Mouse (Mus musculus) testis, postnatal 10 days (tissue): ENCODE data around the gene Prpf40b.

Experiments used
- DNase-seq: peaks from one replicate; pipeline ENCODE4 v3.0.0; 2021; ENCODE audit warnings: low spot score

Gene Prpf40b

DNA sequence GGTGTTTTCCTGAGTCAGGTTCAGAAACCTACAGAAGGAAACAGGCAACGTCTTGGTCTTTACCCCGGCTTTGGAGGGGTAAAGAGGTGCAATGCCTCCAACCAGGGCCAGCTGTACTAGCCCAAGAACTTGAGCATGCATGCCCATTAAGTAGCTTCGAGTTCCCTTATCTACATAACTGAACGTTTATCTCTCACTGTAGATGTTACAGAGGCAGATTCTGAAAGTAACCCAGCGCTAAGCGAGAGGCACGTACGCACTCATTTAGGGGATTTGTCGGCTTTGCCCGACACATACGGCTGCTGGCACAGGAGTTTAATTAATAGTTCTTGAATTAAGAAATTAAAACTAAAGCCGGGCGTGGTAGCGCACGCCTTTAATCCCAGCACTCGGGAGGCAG lies 600 bp upstream of the Prpf40b start:
- no peak for DNase-seq

DNA sequence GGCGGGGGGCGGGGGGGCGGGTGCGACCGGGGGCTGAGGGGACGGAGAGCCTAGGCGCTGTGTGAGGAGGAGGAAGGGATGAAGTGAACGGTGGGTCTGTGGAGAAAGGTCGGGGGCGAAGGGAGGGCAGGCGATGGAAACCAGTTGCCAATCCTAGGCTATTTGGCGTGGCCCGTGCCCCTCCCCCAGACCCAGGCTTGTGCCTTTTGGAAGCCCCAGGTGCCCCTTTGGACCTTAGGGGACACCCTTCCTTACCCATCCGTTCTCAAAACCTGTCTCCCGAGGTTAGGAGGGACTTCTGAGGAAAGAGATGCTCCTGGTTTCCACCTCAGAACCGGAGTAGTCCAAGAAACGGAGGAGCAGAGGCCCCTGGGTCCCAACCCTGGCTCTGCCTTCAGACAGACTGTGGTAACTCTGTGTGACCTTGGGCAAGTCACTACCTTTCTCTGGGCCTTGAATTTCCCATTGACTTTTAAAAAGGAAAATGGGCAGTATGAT lies 646 bp downstream of the Prpf40b start, which contains the start of gene Fam186b:
Fam186b (minus strand) TSS at position 405 of the 498 bp plus-strand sequence.
- DNase-seq, result peak; percentile 78

DNA sequence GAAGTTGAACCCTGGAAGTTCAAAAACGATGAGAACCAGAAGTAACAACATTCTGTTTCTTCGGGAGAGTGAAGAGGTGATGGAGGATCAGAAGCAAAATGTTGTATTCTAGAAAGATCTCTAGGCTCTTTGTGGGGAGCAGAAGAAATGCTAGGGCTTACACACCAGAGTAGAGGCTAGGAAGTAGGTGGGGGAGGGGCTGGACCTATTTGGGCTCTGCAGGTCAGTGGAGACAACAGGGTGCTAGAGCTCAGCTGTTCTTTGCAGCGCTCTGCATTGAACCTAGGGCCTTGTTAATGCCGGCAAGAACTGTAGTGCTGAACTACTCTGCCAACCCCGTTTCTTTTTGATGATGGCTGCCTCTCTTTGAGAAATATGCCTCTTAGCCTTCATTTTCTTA lies 1.3 kb downstream of the Prpf40b start:
- no peak for DNase-seq

DNA sequence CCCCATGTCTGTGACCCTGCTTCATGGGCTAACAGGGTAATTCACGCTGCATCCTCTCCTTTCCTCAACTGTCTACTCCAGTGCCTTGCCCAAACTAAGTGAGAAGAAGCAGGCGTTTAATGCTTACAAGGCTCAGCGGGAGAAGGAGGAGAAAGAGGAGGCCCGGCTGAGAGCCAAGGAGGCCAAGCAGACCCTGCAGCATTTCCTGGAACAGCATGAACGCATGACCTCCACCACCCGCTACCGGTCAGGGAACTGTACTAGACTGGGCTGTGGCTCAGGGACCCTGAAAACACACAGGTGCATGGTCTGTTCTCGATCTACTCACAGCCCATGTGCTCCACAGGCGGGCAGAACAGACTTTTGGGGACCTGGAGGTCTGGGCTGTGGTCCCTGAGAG lies 12.6 kb downstream of the Prpf40b start:
- DNase-seq, result no peak

DNA sequence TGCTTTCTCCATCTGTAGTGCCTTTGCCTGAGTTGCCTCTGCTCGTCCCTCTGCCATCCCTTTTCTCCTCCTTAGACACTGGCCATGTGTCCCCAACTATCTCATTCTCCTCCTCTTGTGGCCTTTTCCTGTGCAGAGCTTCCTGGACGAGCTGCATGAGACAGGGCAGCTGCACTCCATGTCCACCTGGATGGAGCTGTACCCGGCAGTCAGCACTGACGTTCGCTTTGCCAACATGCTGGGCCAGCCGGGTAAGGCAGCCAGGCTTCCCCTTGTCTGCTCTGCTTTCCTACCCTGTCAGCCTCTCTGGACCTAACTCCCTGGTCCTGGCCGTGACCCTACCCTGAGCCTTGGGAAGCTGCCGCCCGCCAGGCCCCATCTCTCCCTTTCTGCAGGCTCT lies 14.7 kb downstream of the Prpf40b start:
- no peak for DNase-seq

DNA sequence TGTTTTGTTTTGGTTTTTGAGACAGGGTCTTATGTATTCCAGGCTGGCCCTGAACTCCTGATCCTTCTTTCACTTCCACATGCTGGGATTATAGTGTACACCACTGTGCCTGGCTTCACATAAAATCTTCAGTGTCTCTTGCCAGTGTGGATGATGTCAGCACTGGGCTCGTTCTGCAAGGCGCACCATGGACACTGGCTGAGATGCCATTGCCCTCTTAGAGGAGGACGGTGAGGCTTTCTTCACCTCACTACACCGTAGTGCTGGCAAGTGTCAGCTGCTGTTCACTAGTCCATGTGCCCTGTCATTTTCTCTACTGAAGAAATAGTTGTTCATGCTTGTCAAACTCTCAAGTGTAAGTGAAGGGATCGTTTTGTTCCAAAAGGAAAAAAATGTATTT lies 15.7 kb downstream of the Prpf40b start:
- DNase-seq, result no peak

DNA sequence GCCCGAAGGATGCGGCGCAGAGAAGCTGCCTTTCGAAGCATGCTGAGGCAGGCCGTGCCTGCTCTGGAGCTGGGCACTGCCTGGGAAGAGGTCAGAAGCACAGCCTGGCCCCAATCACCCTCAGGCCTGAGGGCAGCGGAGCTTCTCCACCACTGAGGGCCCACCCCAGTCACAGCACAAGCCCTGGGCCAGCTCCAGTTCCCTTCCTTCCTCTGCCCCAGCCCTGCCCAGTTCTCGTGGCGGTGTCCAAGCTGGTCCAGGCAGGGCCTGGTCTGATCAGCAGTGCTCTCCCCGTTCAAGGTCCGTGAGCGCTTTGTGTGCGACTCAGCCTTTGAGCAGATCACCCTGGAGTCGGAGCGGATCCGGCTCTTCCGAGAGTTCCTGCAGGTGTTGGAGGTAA lies 20.0 kb downstream of the Prpf40b start:
- DNase-seq, result no peak

DNA sequence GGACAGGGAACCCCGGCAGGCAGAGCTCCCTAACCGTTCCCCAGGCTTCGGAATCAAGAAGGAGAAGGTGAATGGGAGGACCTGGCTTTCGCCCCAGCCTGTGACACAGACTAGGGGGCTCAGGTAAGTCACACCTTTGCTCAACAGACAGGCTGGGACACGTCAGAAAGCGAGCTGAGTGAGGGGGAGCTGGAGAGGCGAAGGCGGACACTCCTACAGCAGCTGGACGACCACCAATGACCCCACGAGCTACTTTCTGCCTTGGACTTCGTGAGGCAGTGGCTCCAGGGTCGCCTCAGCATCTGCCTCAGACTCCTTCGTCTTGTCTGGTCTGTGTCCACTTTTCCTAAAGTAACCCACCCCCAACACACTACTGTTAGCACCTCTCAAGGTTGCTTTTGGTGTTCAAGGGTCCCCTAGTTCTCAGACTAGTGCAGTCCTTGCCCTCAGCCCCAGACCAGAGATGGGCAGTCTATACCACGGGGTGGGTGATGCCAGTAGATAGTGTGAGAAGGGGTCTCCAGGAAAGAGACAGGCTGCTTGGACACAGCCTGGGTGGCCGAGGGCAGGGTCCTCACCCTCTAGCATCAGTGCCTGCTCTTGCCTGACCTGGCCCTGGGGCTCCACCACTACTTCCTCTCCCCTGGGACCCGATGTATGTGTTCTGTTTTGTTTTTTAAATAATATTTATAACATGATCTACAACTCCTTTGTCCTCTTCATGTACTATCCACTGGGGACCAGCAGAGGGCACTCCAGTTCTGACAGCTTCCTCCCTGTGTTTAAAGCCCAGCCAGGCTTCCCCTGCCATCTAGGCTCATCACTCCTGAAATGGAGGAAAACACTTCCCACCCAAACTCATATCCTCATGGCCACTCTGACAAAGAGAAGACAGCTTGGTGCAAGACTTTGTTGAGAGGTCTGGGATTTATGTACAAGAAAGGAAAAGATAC lies 21.7 kb downstream of the Prpf40b start:
- peak; percentile 86 for DNase-seq

DNA sequence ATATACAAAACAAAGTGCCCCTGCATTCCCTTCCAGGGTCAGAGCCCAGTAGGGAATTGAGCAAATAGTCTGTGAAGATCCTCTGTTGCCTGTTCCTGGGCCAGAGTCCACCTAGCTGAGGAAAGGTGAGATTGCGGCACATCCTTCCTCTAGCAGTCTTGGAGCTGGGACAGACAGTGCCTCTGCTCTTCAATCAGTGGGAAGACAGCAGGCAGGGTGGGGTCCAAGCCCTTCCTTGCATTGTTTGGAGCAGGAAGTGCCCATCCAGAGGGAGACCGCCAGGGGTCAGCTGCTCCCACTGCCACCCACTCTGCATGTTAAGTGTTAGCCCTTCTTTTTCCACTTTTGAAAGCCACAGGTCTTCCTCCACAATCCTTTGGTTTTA lies 22.4 kb downstream of the Prpf40b start:
- DNase-seq, result no peak

DNA sequence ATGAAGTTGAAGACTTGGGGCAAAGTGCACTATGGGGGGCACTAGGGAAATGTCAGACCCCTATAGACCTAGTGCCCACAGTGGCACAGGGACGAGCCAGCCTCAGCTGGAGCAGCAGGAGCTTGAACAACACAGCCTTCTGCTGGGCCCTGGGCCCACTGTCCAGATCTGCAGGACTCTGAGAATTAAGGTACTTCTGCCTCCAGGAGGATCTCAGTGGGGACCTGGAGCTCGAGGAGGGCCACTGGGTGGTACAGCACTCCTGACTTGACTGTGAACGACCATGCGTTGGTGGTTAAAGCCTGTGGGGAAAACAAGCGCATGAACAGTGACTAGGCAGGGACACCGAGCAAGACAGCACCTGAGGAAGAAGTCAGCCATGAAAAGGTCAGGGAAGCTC lies 23.2 kb downstream of the Prpf40b start:
- DNase-seq, result no peak

DNA sequence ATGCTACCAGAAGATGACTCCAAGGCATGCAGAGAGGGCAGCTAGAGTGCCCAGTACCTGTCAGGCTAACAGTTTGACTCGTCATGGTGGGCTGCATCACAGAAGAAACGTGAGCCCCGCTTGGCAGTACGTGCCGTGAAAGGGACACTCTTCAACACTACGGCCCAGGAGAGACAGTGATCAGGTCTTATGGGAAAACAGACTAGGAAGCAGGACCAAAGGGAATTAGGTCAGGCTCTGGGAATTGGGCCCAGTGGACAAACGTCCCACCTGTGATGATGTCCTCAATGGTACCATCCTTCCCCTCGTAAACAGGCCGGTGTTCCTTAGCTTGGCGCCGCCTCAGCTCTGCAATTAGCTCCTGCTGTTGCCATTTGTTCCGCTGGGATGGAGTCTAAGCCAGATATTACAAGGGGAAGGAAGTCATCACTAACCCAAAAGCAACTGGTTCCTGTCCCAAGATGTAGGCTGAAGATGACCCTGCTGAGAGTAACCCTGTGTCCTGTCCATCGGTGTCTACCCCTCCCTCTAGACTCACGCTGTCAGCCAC lies 24.0 kb downstream of the Prpf40b start:
- no peak for DNase-seq

DNA sequence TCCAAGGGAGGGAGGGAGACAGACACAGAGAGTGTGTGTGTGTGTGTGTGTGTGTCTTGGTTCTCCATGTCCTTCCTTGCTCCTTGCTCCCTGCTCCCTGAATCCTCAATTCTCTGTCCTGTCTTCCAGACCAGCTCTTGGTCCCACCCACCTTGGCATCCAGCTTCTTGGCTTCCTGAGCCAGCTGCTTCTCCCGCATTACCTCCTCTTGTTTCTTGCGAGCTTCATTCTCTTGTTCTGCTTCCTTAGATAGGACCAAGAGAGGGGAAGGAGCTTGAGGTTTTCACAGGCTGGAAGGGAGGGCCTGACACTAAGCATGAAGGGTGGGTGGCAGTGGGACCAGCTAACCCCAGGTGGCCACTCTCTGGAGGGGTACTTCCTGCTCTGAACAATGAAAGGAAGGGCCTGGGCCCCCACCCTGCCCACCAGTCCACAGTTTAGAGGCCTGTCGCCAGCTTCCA lies 24.6 kb downstream of the Prpf40b start:
- DNase-seq, result peak; percentile 72

DNA sequence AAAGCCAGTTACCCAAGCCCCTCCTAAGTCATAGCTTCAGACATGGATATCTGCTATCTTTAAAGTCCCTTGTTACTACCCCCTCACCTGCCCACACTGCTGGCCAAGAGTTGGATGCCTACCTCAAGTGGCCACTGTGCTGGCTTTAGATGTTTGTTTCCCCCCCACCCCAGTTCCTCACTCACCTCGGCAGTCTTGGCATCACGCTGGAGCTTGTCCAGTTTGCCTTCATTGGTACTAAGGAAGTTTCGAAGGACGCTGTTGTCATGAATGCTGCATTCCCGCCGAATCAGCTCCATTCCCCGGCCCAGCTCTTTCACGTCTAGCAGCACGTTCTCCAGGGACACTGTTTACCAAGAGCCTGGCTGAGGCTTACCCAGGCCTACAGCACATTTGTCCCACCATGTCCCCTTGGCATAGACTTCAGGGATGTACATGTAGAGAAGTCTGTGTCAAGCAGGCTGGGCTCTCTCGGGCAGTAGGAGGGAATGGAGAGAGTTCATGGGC lies 25.3 kb downstream of the Prpf40b start:
- DNase-seq, result no peak

DNA sequence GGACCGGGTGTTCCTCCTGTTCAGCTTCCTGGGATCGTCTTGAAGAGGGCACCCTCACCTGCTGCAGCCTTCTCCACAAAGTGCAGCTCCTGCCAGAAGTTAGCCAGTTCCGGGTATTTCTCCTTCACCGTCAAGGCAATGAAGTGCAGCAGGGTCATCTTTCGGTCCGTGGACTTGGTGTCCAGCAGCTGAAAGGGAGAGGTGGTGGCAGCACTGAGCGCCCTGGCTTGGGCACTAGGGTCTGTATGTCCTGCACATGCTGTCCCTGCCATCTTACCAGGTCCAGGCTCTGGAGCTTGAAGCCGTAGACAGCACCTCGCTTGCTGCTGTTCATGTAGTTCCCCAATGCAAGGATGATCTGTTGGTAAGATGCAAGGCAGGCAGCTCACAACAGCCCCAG lies 26.1 kb downstream of the Prpf40b start:
- DNase-seq, result no peak

DNA sequence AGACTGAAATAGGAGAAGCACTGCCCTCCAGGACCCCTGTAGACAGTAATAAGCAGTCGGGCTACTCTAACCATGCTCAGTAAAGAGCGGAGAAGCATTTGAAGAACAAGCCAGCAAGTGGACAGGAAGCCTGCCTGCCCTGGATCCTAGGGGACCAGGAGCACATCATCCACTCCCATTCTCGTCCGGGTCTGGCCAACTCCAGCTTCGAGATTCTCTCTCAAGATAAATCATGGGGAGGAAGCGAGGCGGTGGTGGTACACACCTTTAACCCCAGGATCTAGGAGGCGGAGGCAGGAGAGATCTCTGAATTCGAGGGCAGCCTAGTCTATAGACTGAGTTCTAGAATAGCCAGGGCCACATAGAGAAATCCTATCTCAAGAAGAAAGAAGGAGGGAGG lies 29.3 kb downstream of the Prpf40b start:
- DNase-seq, result no peak

DNA sequence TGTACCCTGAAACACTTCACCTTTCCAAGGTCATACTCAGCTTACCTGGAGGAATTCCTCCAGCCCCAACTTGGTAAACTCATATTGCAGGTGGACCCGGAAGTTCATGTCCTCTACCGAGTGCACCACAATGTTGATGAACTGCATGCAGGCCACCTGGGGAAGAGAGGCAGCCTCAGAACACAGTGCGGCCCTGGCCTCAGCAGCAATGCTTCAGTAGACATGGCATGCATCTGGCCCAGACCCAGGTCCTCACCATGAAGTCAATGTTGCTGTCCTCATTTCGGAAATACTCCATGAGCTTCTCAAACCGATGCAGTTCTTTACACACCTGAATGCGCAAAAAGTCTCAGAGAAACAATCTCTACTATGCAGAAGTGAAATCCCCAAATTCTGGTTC lies 30.7 kb downstream of the Prpf40b start:
- no peak for DNase-seq

DNA sequence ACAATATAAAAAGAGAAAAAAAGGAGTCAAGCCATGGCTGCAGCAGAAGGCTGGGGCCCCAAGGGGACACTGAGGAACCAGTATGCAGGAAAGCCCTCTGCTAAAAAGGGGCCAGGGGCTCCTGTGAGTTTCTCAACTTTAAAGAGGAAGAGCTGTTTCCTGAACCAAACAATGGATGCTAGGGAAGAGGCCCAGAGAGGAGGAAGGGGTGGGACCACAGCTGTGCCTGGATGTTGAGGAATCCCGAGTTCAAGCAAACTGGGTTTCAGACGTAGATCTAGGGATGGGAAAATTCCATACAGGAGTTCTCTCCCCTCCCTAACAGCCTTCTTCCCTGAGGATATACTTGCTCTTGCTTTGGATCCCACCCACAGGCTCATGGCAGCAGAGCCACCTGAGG lies 31.5 kb downstream of the Prpf40b start:
- DNase-seq, result no peak

DNA sequence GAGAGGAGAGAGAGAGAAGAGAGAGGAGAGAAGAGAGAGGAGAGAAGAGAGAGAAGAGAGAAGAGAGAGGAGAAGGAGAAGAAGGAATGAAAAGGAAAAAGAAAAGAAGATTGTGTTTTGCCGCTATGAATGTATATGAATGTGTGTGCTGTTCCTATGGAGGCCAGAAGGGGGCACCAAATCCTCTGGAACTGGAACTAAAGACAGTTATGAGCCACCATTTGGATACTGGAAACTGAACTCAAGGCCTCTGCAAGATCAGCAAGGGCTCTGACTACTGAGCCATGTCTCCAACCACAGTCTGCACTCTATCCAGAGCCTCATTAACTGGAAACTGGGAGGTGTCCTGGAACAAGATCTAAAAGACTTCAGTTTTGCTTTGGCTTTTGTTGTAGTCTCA lies 32.1 kb downstream of the Prpf40b start:
- no peak for DNase-seq

DNA sequence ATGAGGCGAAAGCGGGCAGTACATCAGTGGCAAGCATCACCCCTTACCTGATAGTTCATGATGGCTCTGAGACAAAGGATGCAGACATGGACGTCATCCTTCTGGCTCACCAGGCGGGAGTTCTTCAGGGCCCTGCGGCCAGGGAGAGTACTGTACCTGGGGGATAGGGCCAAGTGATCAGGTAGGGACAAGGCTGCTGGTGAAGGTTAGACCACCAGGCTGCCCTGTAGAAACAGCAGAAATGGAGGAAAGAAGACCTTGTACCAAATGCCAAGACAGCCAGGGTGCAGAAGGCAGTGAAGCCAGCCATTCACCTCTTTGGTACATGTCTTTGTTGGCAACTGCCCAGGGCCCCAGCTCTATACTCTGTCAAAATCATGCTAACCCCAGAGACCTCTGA lies 33.1 kb downstream of the Prpf40b start:
- DNase-seq, result no peak

DNA sequence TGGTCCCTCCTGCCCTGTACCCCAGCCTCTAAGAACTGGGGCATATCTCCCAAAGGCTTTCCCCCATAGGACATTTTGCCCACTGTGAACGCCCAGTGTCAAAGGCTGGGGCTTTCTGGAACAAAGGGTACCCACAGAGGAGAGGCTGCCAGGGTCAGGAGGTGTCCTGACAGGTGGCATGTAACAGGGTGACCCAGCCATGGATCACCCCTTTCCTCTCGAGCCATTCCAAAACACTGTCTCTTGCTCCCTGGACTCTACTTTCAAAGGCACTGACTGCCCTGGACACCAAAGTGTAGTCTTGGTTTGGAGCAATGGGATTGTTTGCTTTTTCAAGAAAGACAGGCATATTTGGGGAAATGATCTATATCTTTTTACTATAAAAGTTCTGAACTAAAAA lies 35.4 kb downstream of the Prpf40b start:
- no peak for DNase-seq

DNA sequence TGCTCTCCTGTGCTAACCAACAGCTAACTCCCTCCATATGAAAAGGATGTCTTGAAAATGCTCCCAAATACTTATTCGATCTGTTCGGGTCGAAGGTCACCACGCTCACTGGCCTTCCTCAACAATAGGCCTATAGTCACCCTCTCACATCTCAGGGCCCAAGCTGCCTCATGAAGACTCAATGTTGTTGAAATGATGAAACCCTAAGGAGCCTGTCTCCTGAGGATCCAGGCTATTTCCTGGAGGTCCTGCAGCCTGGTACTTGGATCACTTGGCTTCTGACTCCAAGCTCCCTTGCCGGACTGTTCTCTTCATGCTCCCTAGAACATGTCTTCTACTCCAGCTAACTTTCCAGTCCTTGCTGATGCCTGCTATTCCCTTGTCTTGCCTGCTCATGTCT lies 36.5 kb downstream of the Prpf40b start:
- no peak for DNase-seq

DNA sequence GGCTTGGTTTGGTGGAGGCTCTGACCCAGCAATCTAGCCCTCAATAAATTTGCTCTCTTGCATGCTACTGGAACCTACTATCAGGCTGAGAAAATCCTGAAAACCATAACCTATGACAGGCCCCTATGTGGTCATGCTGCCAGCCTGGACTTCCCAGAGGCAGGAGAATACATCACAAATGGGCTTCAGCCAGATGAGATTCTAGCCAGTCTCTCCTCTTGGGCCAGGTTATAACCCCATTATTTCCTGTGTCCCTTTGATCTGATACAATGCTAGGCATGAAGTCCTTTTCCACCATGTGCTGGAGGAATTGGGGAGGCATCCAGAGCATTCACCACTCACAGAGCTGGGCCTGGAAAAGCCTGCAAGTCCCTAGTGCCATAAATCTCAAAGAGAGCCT lies 37.2 kb downstream of the Prpf40b start:
- DNase-seq, result no peak
